Mouse (Mus musculus) R1 (cell line): ENCODE measurements around the gene Bcas3.

Experiments
- DNase-seq: peaks from one replicate; pipeline ENCODE4 v3.0.0-alpha.2; 2018; ENCODE audit warnings: low read depth, low spot score

The Bcas3 gene

GRCm38 (mm10) chr11:85379091-85379490, 26.1 kb downstream of the Bcas3 start:
- DNase-seq = no peak

GRCm38 (mm10) chr11:85380046-85380445, 27.1 kb downstream of the Bcas3 start:
- DNase-seq = no peak

GRCm38 (mm10) chr11:85382055-85382454, 29.1 kb downstream of the Bcas3 start:
- peak; percentile 67 for DNase-seq

- no peak for DNase-seq
These were observed 31.2 kb downstream of the Bcas3 start for GRCm38 (mm10) chr11:85383975-85384821.

- peak; percentile 60 for DNase-seq
These were observed 39.4 kb downstream of the Bcas3 start for GRCm38 (mm10) chr11:85392179-85392863.

- no peak for DNase-seq
These were observed 39.9 kb downstream of the Bcas3 start for GRCm38 (mm10) chr11:85392864-85393220.

- DNase-seq = no peak
These were observed 41.0 kb downstream of the Bcas3 start for GRCm38 (mm10) chr11:85393990-85394389.

GRCm38 (mm10) chr11:85395361-85395760, 42.4 kb downstream of the Bcas3 start:
- DNase-seq = no peak

- DNase-seq = peak; percentile 4
These were observed 53.6 kb downstream of the Bcas3 start for GRCm38 (mm10) chr11:85406531-85406930.

GRCm38 (mm10) chr11:85407700-85408099, 54.7 kb downstream of the Bcas3 start:
- no peak for DNase-seq

- DNase-seq = no peak
These were observed 59.4 kb downstream of the Bcas3 start for GRCm38 (mm10) chr11:85412319-85412718.

GRCm38 (mm10) chr11:85414476-85414875, 61.5 kb downstream of the Bcas3 start:
- DNase-seq = no peak

GRCm38 (mm10) chr11:85427353-85427752, 74.4 kb downstream of the Bcas3 start:
- DNase-seq = peak; percentile 67

GRCm38 (mm10) chr11:85428227-85428626, 75.3 kb downstream of the Bcas3 start:
- no peak for DNase-seq

- DNase-seq = no peak
These were observed 77.9 kb downstream of the Bcas3 start for GRCm38 (mm10) chr11:85430743-85431448.

- no peak for DNase-seq
These were observed 94.4 kb downstream of the Bcas3 start for GRCm38 (mm10) chr11:85447375-85447774.

- DNase-seq = no peak
These were observed 100.8 kb downstream of the Bcas3 start for GRCm38 (mm10) chr11:85453598-85454304.

GRCm38 (mm10) chr11:85454305-85454682, 101.3 kb downstream of the Bcas3 start:
- no peak for DNase-seq

GRCm38 (mm10) chr11:85461536-85461935, 108.6 kb downstream of the Bcas3 start:
- no peak for DNase-seq

GRCm38 (mm10) chr11:85469526-85469925, 116.6 kb downstream of the Bcas3 start:
- no peak for DNase-seq

- no peak for DNase-seq
These were observed 117.5 kb downstream of the Bcas3 start for GRCm38 (mm10) chr11:85470508-85470907.

- DNase-seq = peak; percentile 12
These were observed 121.4 kb downstream of the Bcas3 start for GRCm38 (mm10) chr11:85474326-85474725.
